Mouse (Mus musculus) lung, embryonic 15.5 days (tissue): ENCODE results near the gene Stim2. TPM values are rescaled to one million over a fixed set of nuclear protein-coding genes. Genes with fewer than 3 reads are reported as not detected.

Experiments used
- ATAC-seq: fragments of 200-750 bp; cut with Nextera tagmentation; 2 replicates; pipeline ENCODE4 v1.8.0; 2017; ENCODE audit warnings: moderate number of reproducible peaks, borderline replicate concordance; ENCODE audit not compliant: low FRiP score, low TSS enrichment; ENCODE audit errors: extremely low read depth
- H3K27ac ChIP-seq: fragments of 300-500 bp; sonication (generic); 2 replicates; pipeline ENCODE4 v1.5.1; 2015; ENCODE audit warnings: moderate library complexity, mild to moderate bottlenecking, inconsistent platforms
- H3K27me3 ChIP-seq: fragments of 300-500 bp; sonication (generic); 2 replicates; pipeline ENCODE4 v1.6.1; 2015; ENCODE audit warnings: inconsistent platforms
- H3K36me3 ChIP-seq: fragments of 300-500 bp; sonication (generic); 2 replicates; pipeline ENCODE4 v1.6.1; 2015; ENCODE audit warnings: inconsistent platforms
- H3K4me1 ChIP-seq: fragments of 300-500 bp; sonication (generic); 2 replicates; pipeline ENCODE4 v1.6.1; 2015; ENCODE audit warnings: inconsistent platforms
- H3K4me2 ChIP-seq: fragments of 300-500 bp; sonication (generic); 2 replicates; pipeline ENCODE4 v1.6.1; 2015; ENCODE audit warnings: inconsistent platforms, mild to moderate bottlenecking, moderate library complexity
- H3K4me3 ChIP-seq: fragments of 300-500 bp; sonication (generic); 2 replicates; pipeline ENCODE4 v1.5.1; 2015; ENCODE audit warnings: mild to moderate bottlenecking, inconsistent platforms
- H3K9ac ChIP-seq: fragments of 300-500 bp; sonication (generic); 2 replicates; pipeline ENCODE4 v1.6.1; 2015; ENCODE audit warnings: inconsistent platforms
- H3K9me3 ChIP-seq: fragments of 300-500 bp; sonication (generic); 2 replicates; pipeline ENCODE4 v1.6.1; 2016; ENCODE audit warnings: inconsistent platforms
- WGBS: fragments of 180-500 bp; shearing (Covaris S2); methylation state at CpG from one replicate; pipeline ENCODE4 v1.1.7; 2015; 5-methylcytosine and 5-hydroxymethylcytosine counted together
- polyA plus RNA-seq: library from polyadenylated mRNA; unstranded; fragments of >200 nt; fragmentation: Nextera tagmentation; extraction: Ambion mirVana; gene quantifications from 2 replicates; pipeline ENCODE4 v1.2.1, GENCODE M21; 2015

The Stim2 gene
- polyA plus RNA-seq, 1 experiment from 2014 or later: 25.2 TPM

DNA sequence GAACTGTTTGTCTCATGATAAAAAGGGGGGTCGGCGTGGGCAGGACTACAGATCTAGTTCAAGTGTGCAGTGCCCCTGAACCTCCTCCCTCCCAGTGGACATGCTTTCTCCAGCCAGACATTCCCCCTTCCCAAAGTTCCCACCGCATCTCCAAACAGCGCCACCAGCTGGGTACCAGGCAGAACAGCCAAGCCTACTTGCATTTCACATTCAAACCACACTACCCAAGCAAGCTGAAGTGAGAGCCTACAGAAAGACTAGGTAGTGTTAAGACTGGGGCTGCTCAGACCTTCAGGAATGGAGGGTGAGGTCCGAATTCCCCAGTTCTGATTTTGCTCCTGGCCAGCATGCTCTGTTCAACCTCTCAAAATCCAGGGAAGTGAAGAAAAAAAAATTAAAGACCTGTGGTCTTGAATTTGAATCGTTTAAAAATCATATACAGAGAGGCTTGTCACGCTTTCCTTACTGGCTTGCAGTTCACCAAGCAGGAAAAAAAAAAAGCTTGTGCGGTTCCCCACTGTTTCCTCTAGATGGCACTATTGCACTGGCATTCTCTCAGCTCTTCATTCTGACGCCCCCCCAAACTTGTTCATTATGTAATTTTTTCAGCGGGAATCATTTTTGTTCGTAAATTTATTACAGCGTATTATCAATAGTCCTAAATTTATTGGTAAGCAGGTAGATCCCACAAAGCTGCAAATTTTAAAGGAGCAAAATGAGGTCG, 156.4 kb downstream of the Stim2 start:
- no peaks in the 10 kb centered on the region for H3K36me3 ChIP-seq
- no peak overlapping the region for H3K9ac ChIP-seq
- WGBS: 20% methylated on average over 13 of the region's 13 CpGs
- no peak overlapping the region for H3K27ac ChIP-seq
- peak overlapping the region; percentile 19; the same call in 1 of the 2 replicates for H3K4me3 ChIP-seq
- no peaks in the 10 kb centered on the region for H3K9me3 ChIP-seq
- peak overlapping the region; percentile 39 for H3K4me2 ChIP-seq
- no peak for ATAC-seq
- H3K4me1 ChIP-seq: peaks cover 27% of the 10 kb centered on the region
- H3K27me3 ChIP-seq: peaks cover 5% of the 10 kb centered on the region; the same call in 1 of the 2 replicates

GRCm38 (mm10) chr5:54155227-54155776, 157.0 kb downstream of the Stim2 start:
- peak overlapping the region; percentile 19; the same call in 1 of the 2 replicates for H3K4me3 ChIP-seq
- no peak for ATAC-seq
- no peaks in the 10 kb centered on the region for H3K36me3 ChIP-seq
- H3K27ac ChIP-seq: no peak overlapping the region
- peaks cover 31% of the 10 kb centered on the region for H3K4me1 ChIP-seq
- 56% methylated on average over 12 of the region's 12 CpGs for WGBS
- peak overlapping the region; percentile 39 for H3K4me2 ChIP-seq
- no peaks in the 10 kb centered on the region for H3K9me3 ChIP-seq
- H3K27me3 ChIP-seq: peaks cover 5% of the 10 kb centered on the region; the same call in 1 of the 2 replicates
- no peak overlapping the region for H3K9ac ChIP-seq

DNA sequence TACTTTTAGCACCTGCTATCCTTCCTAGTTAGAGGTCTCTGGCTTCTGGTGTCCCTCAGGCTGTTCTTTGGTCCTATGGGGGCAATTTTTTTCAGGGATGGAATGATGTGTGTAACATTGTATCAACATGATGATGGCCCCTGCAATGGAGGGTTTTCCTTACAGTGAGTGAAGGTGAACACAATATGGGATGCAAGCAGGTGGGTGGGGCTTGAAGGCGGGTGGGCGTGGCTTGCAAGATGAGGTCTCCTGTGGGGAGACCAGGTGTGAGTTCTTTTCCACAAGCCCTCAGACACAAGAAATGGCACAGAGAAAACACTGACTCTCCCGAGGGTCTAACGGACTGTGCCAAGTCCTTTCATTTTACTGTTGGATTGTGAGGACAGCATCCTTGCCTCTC, 157.6 kb downstream of the Stim2 start:
- peaks cover 5% of the 10 kb centered on the region; the same call in 1 of the 2 replicates for H3K27me3 ChIP-seq
- H3K4me1 ChIP-seq: peaks cover 31% of the 10 kb centered on the region
- no peak overlapping the region for H3K9ac ChIP-seq
- H3K27ac ChIP-seq: no peak overlapping the region
- no peak for ATAC-seq
- H3K4me2 ChIP-seq: no peak overlapping the region
- no peaks in the 10 kb centered on the region for H3K36me3 ChIP-seq
- WGBS: 74% methylated on average over 4 of the region's 4 CpGs
- H3K9me3 ChIP-seq: no peaks in the 10 kb centered on the region
- no peak overlapping the region for H3K4me3 ChIP-seq

- no peak overlapping the region for H3K4me3 ChIP-seq
- H3K36me3 ChIP-seq: no peaks in the 10 kb centered on the region
- H3K9me3 ChIP-seq: no peaks in the 10 kb centered on the region
- H3K27me3 ChIP-seq: peaks cover 5% of the 10 kb centered on the region; the same call in 1 of the 2 replicates
- ATAC-seq: no peak
- H3K4me1 ChIP-seq: peaks cover 31% of the 10 kb centered on the region
- H3K4me2 ChIP-seq: no peak overlapping the region
- no peak overlapping the region for H3K9ac ChIP-seq
- WGBS: 28% methylated on average over 11 of the region's 11 CpGs
- H3K27ac ChIP-seq: peak overlapping the region; percentile 13; the same call in 1 of the 2 replicates
Observed at GRCm38 (mm10) chr5:54156944-54157527, 158.7 kb downstream of the Stim2 start.

DNA sequence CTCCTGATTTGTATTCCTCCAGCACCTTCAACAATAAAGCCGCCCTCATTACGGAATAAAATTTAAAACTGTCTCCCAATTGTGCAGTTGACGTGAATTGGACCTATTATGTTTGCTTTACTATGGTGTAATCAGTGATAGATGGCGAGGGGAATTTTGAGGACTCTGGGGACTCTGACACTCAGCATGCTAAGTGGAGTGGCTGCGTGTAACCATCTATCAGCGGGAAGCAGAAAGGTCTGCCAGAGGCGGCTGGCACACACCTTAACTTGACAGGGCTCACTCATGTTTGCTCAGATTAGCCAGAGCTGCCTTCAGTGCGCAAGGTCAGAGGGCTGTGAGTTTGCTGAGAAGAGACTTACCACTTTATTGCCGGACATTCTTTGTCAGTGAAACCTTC, 159.9 kb downstream of the Stim2 start:
- Histone ChIP-seq H3K9me3 (no peaks in the 10 kb centered on the region), H3K4me3 (no peak overlapping the region), H3K4me2 (no peak overlapping the region), H3K36me3 (no peaks in the 10 kb centered on the region), H3K27me3 (peaks cover 5% of the 10 kb centered on the region; the same call in 1 of the 2 replicates), H3K4me1 (peaks cover 31% of the 10 kb centered on the region), H3K9ac (no peak overlapping the region), H3K27ac (peak overlapping the region; percentile 5)
- WGBS: 35% methylated on average over 9 of the region's 9 CpGs
- 0 out of 2 replicates have a peak, but pooled peaks have one; percentile 16 for ATAC-seq

GRCm38 (mm10) chr5:54159156-54159793, 161.0 kb downstream of the Stim2 start:
- no peak for ATAC-seq
- no peak overlapping the region for H3K9ac ChIP-seq
- H3K9me3 ChIP-seq: no peaks in the 10 kb centered on the region
- peaks cover 31% of the 10 kb centered on the region for H3K4me1 ChIP-seq
- no peak overlapping the region for H3K27ac ChIP-seq
- WGBS: 8% methylated on average over 6 of the region's 6 CpGs
- no peaks in the 10 kb centered on the region for H3K36me3 ChIP-seq
- H3K4me3 ChIP-seq: no peak overlapping the region
- no peak overlapping the region for H3K4me2 ChIP-seq
- H3K27me3 ChIP-seq: no peaks in the 10 kb centered on the region

GRCm38 (mm10) chr5:54160561-54160960, 162.3 kb downstream of the Stim2 start:
- H3K36me3 ChIP-seq: no peaks in the 10 kb centered on the region
- H3K27ac ChIP-seq: no peak overlapping the region
- H3K9me3 ChIP-seq: no peaks in the 10 kb centered on the region
- H3K4me1 ChIP-seq: peaks cover 31% of the 10 kb centered on the region
- 80% methylated on average over 4 of the region's 4 CpGs for WGBS
- H3K4me3 ChIP-seq: no peak overlapping the region
- no peak overlapping the region for H3K9ac ChIP-seq
- ATAC-seq: no peak
- no peaks in the 10 kb centered on the region for H3K27me3 ChIP-seq
- H3K4me2 ChIP-seq: no peak overlapping the region

- Histone ChIP-seq H3K4me2 (no peak overlapping the region), H3K4me3 (no peak overlapping the region), H3K36me3 (no peaks in the 10 kb centered on the region), H3K27me3 (no peaks in the 10 kb centered on the region), H3K4me1 (peaks cover 11% of the 10 kb centered on the region), H3K9me3 (no peaks in the 10 kb centered on the region), H3K9ac (no peak overlapping the region), H3K27ac (no peak overlapping the region)
- 60% methylated on average over 4 of the region's 4 CpGs for WGBS
- ATAC-seq: no peak
Observed at GRCm38 (mm10) chr5:54163890-54164289, 165.6 kb downstream of the Stim2 start.

Other genes starting within 250 kb of the Stim2 start
- gene Tbc1d19, start 188.9 kb upstream of the Stim2 start, polyA plus RNA-seq: 54.4 and 60.6 TPM in 2 replicates